Mouse (Mus musculus) liver, embryonic 14.5 days (tissue): ENCODE results near the gene Marveld1.

Source experiments
- CTCF ChIP-seq: IDR thresholded peaks from 2 replicates; pipeline ENCODE4 v1.5.1; 2016; ENCODE audit warnings: antibody characterized with exemption, low read depth, control low read depth
- EP300 ChIP-seq: IDR thresholded peaks from 2 replicates; pipeline ENCODE4 v1.6.1; 2016; ENCODE audit warnings: antibody characterized with exemption, low read depth

- TF ChIP-seq CTCF (no peak), EP300 (no peak)
These were observed 10.0 kb upstream of the Marveld1 start for GRCm38 (mm10) chr19:42137167-42137672.
